Comparison of ENCODE assay signal across 9 mouse cellular contexts in the genomic region with DNA sequence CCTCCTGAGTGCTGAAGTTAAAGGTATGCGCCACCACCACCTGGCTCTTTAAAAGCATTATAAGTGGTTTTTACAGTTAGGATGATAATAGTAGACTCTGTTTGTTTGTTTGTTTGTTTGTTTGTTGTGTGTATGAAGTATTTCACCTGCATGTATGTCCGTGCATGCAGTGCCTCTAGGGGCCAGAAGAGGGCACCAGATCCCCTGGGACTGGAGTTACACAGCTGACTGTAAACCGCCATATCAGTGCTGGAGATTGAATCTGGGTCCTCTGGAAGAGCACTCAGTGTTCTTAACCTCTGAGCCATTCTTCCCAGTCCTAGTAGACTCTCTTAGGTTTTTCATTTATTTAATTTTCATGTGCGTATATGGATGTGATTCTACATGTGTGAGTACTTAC. TPM values are rescaled to one million over a fixed set of nuclear protein-coding genes. Genes with fewer than 3 reads are reported as not detected.
A peak's percentile ranks its signal among the peaks of the same experiment; 100 is the strongest.
DNase-seq lines count a peak whose midpoint lies in the region; ATAC-seq lines count a peak whose summit lies in the region.
"Had no signal": no experiment of that assay in that cellular context is flagged by ENCODE, and none has a peak within 500 bp of the region (broad histone marks: within the 10 kb centered on the region; RNA-seq: fewer than 3 reads in every experiment).

No protein-coding gene starts in this region.

- H3K9ac ChIP-seq in limb, embryonic 11.5 days (ENCODE audit: low read length), result no peak overlapping the region

- intact Hi-C loops in left cerebral cortex, postnatal 4 days (cut with DNase I), result no loop called here

- no peaks in the 10 kb centered on the region for H3K27me3 ChIP-seq in limb, embryonic 11.5 days (ENCODE audit: control insufficient read depth, insufficient read depth, low read length)

- H3K27ac ChIP-seq in limb, embryonic 11.5 days (replicated peaks; ENCODE audit: low read depth, low read length), result no peak overlapping the region

- no peaks in the 10 kb centered on the region for H3K4me1 ChIP-seq in limb, embryonic 11.5 days (ENCODE audit: control insufficient read depth, insufficient read depth, low read length)

- H3K9me3 ChIP-seq in limb, embryonic 11.5 days (ENCODE audit: control insufficient read depth, low read length), result no peaks in the 10 kb centered on the region

- peak; percentile 16 for DNase-seq in adrenal gland, postnatal 25 days
- DNase-seq in adrenal gland, adult 8-10 months, result no peak
- peak; percentile 23 for DNase-seq in left cerebral cortex, postnatal 4 days
- DNase-seq in left cerebral cortex, adult 9 months (ENCODE audit: low spot score in 2 of 2), result no peak
- peak; percentile 53 for DNase-seq in limb, embryonic 11.5 days (ENCODE audit: low spot score)
- DNase-seq in thymus, adult 18-20 months, result peak; percentile 26 to 36
- no peak for DNase-seq in frontal cortex, postnatal 36 days (ENCODE audit: low spot score in 2 of 2)
- no peak for DNase-seq in yolk sac, embryonic 10.5 days (ENCODE audit: low spot score)

- no peak overlapping the region for H3K4me3 ChIP-seq in limb, embryonic 11.5 days (ENCODE audit: low read depth, low read length)

- H3K36me3 ChIP-seq in limb, embryonic 11.5 days (ENCODE audit: control insufficient read depth, insufficient read depth, low read length), result no peaks in the 10 kb centered on the region

- no peak overlapping the region for H3K4me2 ChIP-seq in limb, embryonic 11.5 days (ENCODE audit: low read depth, severe bottlenecking)

- WGBS in limb, embryonic 11.5 days, result 71% methylated on average over 4 of the region's 4 CpGs

- no peak for ATAC-seq in limb, embryonic 11.5 days (ENCODE audit: insufficient number of reproducible peaks, low FRiP score, low TSS enrichment, low read depth)

RNA-seq across cellular contexts. Expression of gene Xpnpep2, which starts 13.9 kb away (rescaled TPM):
- total RNA-seq in adrenal gland, postnatal 25 days (2021), result 0.76 and 1.3 TPM in 2 replicates
- 1 to 10 TPM; 1.1 to 2.6 (median 1.5) TPM for total RNA-seq in adrenal gland, adult 8-10 months (2022)
- total RNA-seq in left cerebral cortex, postnatal 4 days (2021), result under 1 TPM; 0.40 to 0.60 TPM
- polyA plus RNA-seq in limb, embryonic 11.5 days (2014; fragmentation: Nextera tagmentation; extraction: Ambion mirVana), result 1.6 and 1.8 TPM in 2 replicates

RNA-seq across cellular contexts. Expression of gene Sash3, which starts 51.6 kb away (rescaled TPM):
- total RNA-seq in adrenal gland, postnatal 25 days (2021), result 0.43 and 0.82 TPM in 2 replicates
- total RNA-seq in adrenal gland, adult 8-10 months (2022), result 1 to 10 TPM; 1.6 to 2.4 (median 2.1) TPM
- under 1 TPM; 0.89 to 0.96 TPM for total RNA-seq in left cerebral cortex, postnatal 4 days (2021)
- polyA plus RNA-seq in limb, embryonic 11.5 days (2014; fragmentation: Nextera tagmentation; extraction: Ambion mirVana), result 1.3 and 1.5 TPM in 2 replicates
- polyA plus RNA-seq: C2C12 had no signal

Comparison
In these comparisons a context has a peak if more than half of its experiments do, and no peak if none do; other contexts are left out.
1. DNase-seq: peak in adrenal gland, postnatal 25 days (single experiment), left cerebral cortex, postnatal 4 days (single experiment), limb, embryonic 11.5 days (single experiment) and thymus, adult 18-20 months (2 of 2); none in adrenal gland, adult 8-10 months (single experiment), left cerebral cortex, adult 9 months (0 of 2), frontal cortex, postnatal 36 days (0 of 2) and yolk sac, embryonic 10.5 days (single experiment).